Mouse (Mus musculus) telencephalon, adult 2 months (tissue): ENCODE results near the gene Naip1.
"Not testable (repeated sequence)": the region's sequence is repeated elsewhere in the genome, so short reads cannot be mapped to it uniquely, and the experiment has no call there.

Source experiments
- DNase-seq: peaks from one replicate; pipeline ENCODE4 v3.0.0-alpha.2; 2011; ENCODE audit warnings: low read depth, low spot score

The Naip1 gene

GRCm38 (mm10) chr13:100452415-100453127, at the start of gene Naip1:
Gene Naip1 (minus strand): TSS chr13:100452869.
- not testable (repeated sequence) for DNase-seq

- not testable (repeated sequence) for DNase-seq
Observed at GRCm38 (mm10) chr13:100499625-100500024, 47.0 kb upstream of the Naip1 start.

GRCm38 (mm10) chr13:100495337-100495736, 42.7 kb upstream of the Naip1 start:
- no peak for DNase-seq

GRCm38 (mm10) chr13:100494370-100494769, 41.7 kb upstream of the Naip1 start:
- DNase-seq = not testable (repeated sequence)

- DNase-seq = no peak
Observed at GRCm38 (mm10) chr13:100493313-100493712, 40.6 kb upstream of the Naip1 start.

- peak; percentile 76 for DNase-seq
Observed at GRCm38 (mm10) chr13:100492061-100492787, 39.6 kb upstream of the Naip1 start, which contains the start of gene Gtf2h2. Gene Gtf2h2 (minus strand): TSS chr13:100492579.

GRCm38 (mm10) chr13:100491623-100492022, 39.0 kb upstream of the Naip1 start:
- DNase-seq = no peak

- DNase-seq = peak; percentile 28
Observed at GRCm38 (mm10) chr13:100490424-100490823, 37.8 kb upstream of the Naip1 start.

- no peak for DNase-seq
Observed at GRCm38 (mm10) chr13:100483610-100484009, 30.9 kb upstream of the Naip1 start.

- no peak for DNase-seq
Observed at GRCm38 (mm10) chr13:100463527-100464222, 11.0 kb upstream of the Naip1 start.

- DNase-seq = no peak
Observed at GRCm38 (mm10) chr13:100461336-100461735, 8.7 kb upstream of the Naip1 start.

- no peak for DNase-seq
Observed at GRCm38 (mm10) chr13:100449495-100449894, 3.2 kb downstream of the Naip1 start.

GRCm38 (mm10) chr13:100440116-100440515, 12.6 kb downstream of the Naip1 start:
- DNase-seq = no peak

- no peak for DNase-seq
Observed at GRCm38 (mm10) chr13:100438701-100439100, 14.0 kb downstream of the Naip1 start.

GRCm38 (mm10) chr13:100437322-100437825, 15.3 kb downstream of the Naip1 start:
- DNase-seq = no peak

GRCm38 (mm10) chr13:100436556-100437163, 16.0 kb downstream of the Naip1 start:
- not testable (repeated sequence) for DNase-seq

GRCm38 (mm10) chr13:100419958-100420357, 32.7 kb downstream of the Naip1 start:
- not testable (repeated sequence) for DNase-seq

- DNase-seq = no peak
Observed at GRCm38 (mm10) chr13:100414428-100414827, 38.2 kb downstream of the Naip1 start.

GRCm38 (mm10) chr13:100409825-100410224, 42.8 kb downstream of the Naip1 start:
- DNase-seq = no peak

- no peak for DNase-seq
Observed at GRCm38 (mm10) chr13:100409181-100409580, 43.5 kb downstream of the Naip1 start.

GRCm38 (mm10) chr13:100408242-100408641, 44.4 kb downstream of the Naip1 start:
- no peak for DNase-seq
